Mouse (Mus musculus) spleen, embryonic (tissue): ENCODE measurements at regions not wholly inside any gene's neighbourhood (a gene's known extent, or its start where the extent isn't known, plus 50 kb on each side); places are given as distances from the start of the nearest gene placed in this dataset.

ENCODE experiments used
- CTCF ChIA-PET: fragments of 350-600 bp; sonication (Branson Sonifier 250); formaldehyde crosslinking; loops from one replicate; lab custom pipeline; 2022; lab: Charles Lee

- CTCF ChIA-PET = no interaction called here
Measured at GRCm38 (mm10) chr1:76658228-76658627, 856.7 kb downstream of the Epha4 start.

DNA sequence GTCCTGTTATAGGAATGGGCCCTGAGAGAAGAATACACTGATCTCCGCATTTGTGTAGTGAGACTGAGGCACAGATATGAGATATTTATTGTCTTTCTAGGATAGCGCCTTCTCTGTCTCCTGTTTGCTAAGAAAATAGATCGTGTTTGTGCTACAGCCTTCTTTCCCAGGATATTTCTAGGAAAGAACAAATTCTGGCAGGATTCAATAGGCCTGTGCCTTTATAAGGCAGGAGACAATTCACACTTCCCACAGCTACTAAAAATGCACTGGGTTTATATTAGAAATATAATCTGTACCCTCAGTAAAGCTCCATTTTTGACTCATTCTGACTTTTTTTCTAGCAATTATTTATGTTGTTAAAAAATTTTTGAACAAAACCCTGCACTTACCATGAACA lies 854.7 kb downstream of the Epha4 start:
- CTCF ChIA-PET = no interaction called here

DNA sequence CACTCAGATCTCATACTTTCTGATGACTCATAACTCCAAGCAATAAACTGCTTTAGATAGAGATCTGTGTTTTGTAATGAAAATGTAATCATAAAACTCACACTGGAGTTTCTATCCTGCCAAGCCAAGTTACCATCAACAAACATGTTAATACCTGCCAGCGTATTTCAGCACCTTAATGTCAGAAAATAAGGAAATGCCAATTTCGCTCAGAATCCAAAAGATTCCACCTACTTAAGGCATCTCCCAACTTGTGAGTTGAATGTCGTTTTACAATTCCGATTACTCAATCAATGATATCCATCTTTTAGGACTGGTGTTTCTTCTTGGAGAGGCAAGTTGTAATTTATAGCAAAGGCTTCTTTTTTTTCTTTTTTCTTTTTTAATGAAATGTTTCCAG lies 850.5 kb downstream of the Epha4 start:
- CTCF ChIA-PET = no interaction called here

- CTCF ChIA-PET = no interaction called here
Measured at GRCm38 (mm10) chr1:76676836-76677235, 838.1 kb downstream of the Epha4 start.

GRCm38 (mm10) chr1:76705556-76705955 lies 809.3 kb downstream of the Epha4 start:
- CTCF ChIA-PET = no interaction called here

DNA sequence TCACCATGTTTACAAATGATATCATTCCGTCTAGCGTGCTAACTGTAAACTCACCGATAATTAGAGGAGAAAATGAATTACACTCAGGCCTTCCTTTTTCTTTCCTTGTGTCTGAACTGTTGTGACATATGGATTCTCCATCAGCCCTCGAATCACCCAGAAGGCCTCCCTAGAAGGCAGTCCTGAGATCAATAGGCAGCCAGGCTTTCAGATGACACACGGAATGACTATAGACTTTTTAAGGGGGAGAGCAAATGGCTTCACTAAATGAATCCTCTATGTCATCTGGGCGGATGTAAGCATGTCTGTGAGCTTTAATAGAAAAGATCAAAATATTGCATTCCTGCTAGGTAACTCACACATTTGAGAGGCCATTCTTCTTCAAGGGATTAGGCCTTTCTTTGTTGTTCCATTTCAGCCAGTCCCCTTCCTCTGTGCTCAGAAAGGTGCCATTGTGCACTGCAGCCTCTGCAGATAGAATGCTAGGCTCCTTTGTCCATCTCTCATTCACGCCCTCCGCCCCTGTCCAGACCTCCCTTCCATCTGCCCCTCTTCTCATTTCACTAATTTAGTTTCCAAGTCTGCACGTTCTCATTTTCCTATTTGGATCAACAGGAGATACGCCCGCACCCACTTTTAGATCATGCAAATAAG lies 797.1 kb downstream of the Epha4 start:
- CTCF ChIA-PET = no interaction called here

GRCm38 (mm10) chr1:76724453-76724852 lies 790.4 kb downstream of the Epha4 start:
- CTCF ChIA-PET = no interaction called here

- CTCF ChIA-PET = no interaction called here
Measured at GRCm38 (mm10) chr1:76737003-76737402, 777.9 kb downstream of the Epha4 start.

GRCm38 (mm10) chr1:76737663-76738062 lies 777.2 kb downstream of the Epha4 start:
- CTCF ChIA-PET = no interaction called here

GRCm38 (mm10) chr1:76772694-76773093 lies 742.2 kb downstream of the Epha4 start:
- CTCF ChIA-PET = no interaction called here

DNA sequence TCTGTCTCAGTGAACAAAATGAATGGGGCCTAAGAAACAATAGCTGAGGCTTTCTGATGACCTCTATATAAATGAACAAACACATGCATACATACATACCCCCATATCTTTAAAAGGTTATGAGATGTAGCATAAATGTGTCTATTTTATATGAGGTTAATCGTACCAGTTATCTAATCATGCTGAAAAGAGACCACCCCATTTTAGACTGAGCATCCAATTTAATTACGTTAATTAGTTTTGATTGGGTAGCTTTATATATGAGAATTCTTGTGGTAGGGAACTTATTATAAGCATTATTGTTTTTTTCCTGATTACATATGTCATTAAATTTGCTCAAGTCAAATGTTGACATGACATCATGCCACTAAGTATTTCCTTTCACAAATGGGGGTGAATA lies 728.0 kb downstream of the Epha4 start:
- CTCF ChIA-PET = no interaction called here

- CTCF ChIA-PET = no interaction called here
Measured at GRCm38 (mm10) chr1:76793438-76793837, 721.5 kb downstream of the Epha4 start.

- CTCF ChIA-PET = no interaction called here
Measured at GRCm38 (mm10) chr1:76819906-76820305, 695.0 kb downstream of the Epha4 start.

- CTCF ChIA-PET = no interaction called here
Measured at GRCm38 (mm10) chr1:76821610-76822009, 693.3 kb downstream of the Epha4 start.

GRCm38 (mm10) chr1:76829690-76830089 lies 685.2 kb downstream of the Epha4 start:
- CTCF ChIA-PET = no interaction called here

DNA sequence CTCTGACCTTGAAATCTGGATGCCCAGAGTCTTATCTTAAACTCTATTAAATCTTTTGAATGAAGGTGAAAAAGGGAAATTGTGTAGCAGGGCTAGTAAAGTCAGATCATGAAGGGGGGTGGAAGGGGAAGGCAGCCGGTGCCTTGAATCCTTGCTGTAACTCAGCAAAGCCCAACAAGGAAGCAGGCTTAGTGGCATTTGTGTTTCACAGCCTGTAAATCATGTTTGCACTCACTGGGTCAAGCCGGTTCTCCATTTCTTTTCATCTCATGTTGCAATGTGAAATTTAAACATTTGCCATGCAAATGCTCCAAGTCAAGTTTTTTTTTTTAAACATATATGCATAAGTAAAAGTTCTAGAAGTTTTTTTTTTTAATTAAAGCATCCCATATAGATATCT lies 682.6 kb downstream of the Epha4 start:
- CTCF ChIA-PET = no interaction called here

- CTCF ChIA-PET = no interaction called here
Measured at GRCm38 (mm10) chr1:76835028-76835683, 679.7 kb downstream of the Epha4 start.

- CTCF ChIA-PET = no interaction called here
Measured at GRCm38 (mm10) chr1:76849346-76849745, 665.5 kb downstream of the Epha4 start.

GRCm38 (mm10) chr1:76866304-76866968 lies 648.5 kb downstream of the Epha4 start:
- CTCF ChIA-PET = no interaction called here

- CTCF ChIA-PET = no interaction called here
Measured at GRCm38 (mm10) chr1:76873207-76873606, 641.7 kb downstream of the Epha4 start.

- CTCF ChIA-PET = no interaction called here
Measured at GRCm38 (mm10) chr1:76880111-76880782, 634.6 kb downstream of the Epha4 start.

DNA sequence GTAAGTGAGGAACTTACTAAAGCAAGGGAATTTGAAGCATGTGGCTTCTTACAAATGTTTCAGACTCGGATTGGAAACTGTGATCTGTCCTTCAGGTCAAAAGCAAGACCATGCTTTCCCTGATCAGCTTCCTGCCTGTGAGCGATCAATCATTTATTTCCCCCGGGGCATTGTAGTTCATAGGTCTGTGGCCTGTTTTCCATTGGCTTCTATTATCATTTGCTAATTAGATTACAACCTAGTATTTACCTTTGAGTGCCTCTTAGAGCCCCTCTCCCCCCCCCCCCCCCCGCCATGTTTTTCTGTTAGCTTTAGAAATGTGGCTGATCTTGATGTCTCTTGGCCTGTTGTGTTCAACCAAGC lies 634.1 kb downstream of the Epha4 start:
- CTCF ChIA-PET = no interaction called here
